Mouse (Mus musculus) c-Kit-positive CD71-positive TER-119-negative erythroid progenitor cells, embryonic 14.5 days (primary cell): ENCODE data around the gene Tnik.

ENCODE experiments used
- DNase-seq: peaks from one replicate; pipeline ENCODE4 v3.0.0-alpha.2; 2013; ENCODE audit warnings: low read depth

Tnik gene

GRCm38 (mm10) chr3:28626816-28627215 lies 363.8 kb downstream of the Tnik start:
- DNase-seq = no peak

DNA sequence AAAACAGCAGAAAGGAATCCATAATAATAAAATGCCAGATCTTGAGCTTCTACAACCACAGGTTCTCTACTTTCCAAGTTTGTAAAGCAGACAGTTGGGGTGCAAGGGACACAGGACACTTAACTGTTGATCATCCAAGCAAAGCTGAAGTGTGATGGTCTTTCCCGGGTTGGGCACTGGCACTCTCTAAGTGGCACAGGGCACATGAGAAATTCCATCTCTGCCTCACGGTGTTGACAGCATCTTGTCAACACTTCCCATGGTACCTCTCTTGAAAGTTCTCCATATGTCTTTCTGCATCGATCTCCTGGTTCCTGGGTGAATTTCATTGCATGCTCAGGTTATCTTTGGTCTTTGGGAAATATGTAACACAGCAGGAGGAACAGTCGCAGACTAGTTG lies 373.8 kb downstream of the Tnik start:
- DNase-seq = no peak

GRCm38 (mm10) chr3:28638957-28639356 lies 375.9 kb downstream of the Tnik start:
- DNase-seq = no peak

DNA sequence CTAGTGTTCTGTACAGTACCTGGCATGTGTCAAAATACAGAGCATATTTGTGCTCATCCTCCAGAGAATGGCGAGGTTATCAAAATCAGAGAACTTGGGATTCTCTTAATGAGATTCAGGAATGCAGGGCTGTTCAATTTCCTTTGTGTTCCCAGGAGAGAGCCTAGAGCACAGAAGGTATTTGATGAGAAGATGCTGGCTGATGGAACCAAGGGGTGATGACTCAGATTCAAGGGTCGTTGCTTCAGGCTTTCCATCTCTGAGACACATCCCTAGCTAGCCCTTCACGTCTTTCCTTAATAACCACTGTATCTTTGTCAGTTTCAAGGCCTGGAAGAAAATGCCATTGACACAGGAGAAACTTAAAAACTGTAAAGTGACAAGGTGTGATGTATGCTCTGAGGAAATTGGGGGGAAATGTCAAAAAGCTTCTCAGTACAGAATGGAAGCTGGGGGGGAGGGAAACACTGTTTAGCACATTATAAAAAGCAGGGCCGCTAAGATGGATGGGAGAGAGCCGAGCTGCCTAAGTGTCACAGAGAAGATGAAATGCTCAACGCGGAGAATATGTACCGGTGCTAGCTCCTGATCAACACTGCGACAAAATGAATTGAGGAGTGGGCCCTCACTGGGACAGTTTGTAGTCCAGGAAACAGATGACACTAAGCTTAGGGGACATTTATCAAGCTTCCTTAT lies 380.4 kb downstream of the Tnik start:
- DNase-seq = no peak

DNA sequence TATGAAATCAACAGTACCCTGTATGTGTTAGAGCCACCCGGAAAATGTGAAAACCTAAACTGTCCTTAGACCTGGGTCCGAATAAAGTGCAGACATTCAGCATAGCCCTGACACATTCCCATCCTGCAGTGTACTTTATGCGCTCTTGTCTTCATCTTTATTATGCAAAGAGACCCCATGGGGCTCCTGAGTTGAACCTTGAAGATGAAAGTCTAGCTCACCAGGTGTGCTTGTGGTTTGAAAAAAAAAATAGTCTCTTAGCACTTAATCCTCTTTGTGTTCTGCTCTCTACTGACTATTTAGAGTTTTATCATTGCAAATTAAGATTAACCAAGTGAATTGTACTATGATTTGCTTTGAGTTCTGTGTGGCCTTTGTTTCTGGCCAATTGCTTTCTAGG lies 389.6 kb downstream of the Tnik start:
- no peak for DNase-seq

DNA sequence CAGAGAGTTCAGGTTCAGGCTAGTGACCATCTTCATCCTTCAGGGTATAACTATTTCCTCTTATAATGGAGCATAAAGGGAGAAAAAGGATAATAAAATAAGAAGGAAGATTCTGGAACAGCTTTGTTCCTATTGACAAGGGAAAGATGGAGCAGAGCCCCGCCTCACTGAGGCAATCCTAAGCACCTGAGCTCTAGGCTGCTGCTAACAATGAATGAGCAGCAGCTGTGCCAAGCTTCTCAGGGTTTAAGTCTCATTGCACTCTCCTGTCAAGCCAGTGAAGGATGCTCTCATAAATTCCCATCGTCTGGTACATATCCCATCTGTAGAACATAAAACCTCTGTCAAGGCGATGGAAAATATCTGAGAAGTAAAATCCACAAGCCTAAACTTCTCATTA lies 390.0 kb downstream of the Tnik start:
- DNase-seq = no peak

DNA sequence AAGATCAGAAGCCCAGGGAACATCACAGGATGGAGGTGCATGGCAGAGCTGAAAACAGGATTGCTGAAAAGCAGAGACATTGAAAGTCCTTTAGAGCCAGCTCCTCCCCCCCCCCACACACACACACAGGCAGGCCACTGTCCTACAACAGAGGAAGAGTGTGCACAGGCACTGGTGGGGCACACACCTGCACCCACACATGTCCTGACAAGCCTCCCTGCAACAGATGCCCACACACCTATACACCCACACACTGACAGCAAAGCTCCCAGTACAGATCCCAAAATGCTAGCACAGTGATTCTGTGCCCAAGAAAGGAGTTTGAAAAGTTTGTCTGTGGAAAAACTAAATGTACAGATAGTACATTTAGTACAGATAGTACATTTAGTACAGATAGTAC lies 391.7 kb downstream of the Tnik start:
- no peak for DNase-seq

DNA sequence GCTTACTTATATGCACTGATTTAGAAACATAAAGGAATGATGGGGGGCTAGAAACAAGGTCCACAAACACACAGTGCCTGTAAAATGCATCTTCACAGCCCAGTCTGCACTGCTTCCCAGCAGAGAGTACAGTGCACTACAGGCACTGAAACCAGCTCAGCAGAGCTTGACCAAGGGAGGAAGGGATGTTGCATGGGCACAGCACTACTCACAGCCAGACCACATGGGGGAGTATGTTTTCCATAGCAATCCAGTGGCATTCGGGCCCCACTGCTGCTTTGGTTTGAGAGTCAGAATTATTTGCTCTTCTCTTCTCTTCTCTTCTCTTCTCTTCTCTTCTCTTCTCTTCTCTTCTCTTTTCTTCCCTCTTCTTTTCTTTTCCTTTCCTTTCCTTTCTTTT lies 395.3 kb downstream of the Tnik start:
- no peak for DNase-seq

- no peak for DNase-seq
These were observed 417.8 kb downstream of the Tnik start for GRCm38 (mm10) chr3:28680851-28681250.

- DNase-seq = no peak
These were observed 418.9 kb downstream of the Tnik start for GRCm38 (mm10) chr3:28681866-28682265.

- no peak for DNase-seq
These were observed 419.4 kb downstream of the Tnik start for GRCm38 (mm10) chr3:28682411-28682810.

DNA sequence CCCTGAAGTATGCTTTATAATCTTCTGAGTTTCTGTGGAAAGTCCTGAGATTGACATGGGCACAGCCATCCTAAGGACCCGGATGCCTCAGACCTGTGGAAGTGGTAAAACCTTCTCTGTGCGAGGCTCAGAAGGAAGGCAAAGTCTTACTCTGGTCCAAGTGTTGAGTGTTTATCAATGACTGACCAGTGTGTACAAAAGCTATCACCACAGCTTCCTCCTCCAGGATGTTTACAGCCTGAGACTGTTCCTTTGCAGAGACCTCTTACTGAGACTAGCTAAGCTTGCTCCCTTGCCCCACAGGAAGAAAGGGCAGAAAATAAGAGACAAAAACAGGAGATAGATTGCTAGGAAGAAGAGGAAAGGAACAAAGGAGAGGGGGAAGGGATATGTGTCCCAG lies 422.5 kb downstream of the Tnik start:
- no peak for DNase-seq

GRCm38 (mm10) chr3:28694811-28695210 lies 431.8 kb downstream of the Tnik start:
- DNase-seq = no peak

- no peak for DNase-seq
These were observed 432.6 kb downstream of the Tnik start for GRCm38 (mm10) chr3:28695608-28696007.

GRCm38 (mm10) chr3:28696162-28696561 lies 433.1 kb downstream of the Tnik start:
- no peak for DNase-seq

GRCm38 (mm10) chr3:28697797-28698196 lies 434.8 kb downstream of the Tnik start, which contains the start of gene Slc2a2:
Gene Slc2a2 (plus strand): TSS chr3:28697903.
- no peak for DNase-seq

GRCm38 (mm10) chr3:28699601-28700000 lies 436.6 kb downstream of the Tnik start:
- no peak for DNase-seq

DNA sequence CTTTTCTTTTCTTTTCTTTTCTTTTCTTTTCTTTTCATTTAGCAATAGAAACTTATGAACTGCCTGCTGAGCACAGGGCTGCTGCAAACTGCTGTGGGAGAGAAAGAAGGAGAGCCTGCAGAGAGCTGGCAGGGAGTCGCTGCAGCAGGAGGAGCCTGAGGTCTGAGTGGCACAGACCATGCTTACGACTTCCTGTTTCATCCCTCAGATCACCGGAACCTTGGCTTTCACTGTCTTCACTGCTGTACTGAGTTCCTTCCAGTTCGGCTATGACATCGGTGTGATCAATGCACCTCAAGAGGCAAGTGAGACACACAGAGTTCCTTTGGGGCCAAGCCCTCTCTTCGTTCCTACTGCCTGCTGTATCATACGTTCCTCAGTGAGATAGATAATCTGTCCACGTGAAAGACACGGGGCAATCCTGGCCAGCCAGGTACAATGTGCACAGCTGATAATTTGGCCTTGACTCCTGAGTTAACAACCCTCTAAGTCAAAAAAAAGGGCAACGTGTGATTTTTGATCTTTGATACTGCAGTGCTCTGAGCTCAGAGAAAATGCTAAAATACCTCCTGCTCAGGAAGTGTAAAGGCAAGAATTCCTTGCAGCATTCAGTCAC lies 442.6 kb downstream of the Tnik start:
- no peak for DNase-seq

DNA sequence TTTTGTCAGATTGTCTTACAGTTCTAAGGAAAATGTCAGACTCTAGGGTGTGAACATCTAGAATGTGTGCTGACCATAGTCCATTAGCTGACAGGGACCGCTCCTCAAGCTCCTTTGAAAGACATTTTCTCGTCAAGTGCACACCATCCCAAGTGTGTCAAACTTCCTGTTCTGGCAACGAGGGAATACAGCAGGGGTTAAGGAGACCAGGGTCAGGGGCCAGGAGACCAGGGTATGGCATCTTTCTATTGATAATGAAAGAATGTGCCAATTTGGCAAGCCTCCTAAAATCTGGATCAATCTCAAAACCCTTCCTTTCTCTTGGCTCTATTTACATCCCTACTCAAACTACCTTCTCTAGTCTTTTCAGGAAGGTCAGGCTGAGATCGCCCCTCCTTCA lies 443.7 kb downstream of the Tnik start:
- no peak for DNase-seq

GRCm38 (mm10) chr3:28709740-28710139 lies 446.7 kb downstream of the Tnik start:
- DNase-seq = peak; percentile 48

GRCm38 (mm10) chr3:28713913-28714698 lies 451.1 kb downstream of the Tnik start:
- no peak for DNase-seq

- no peak for DNase-seq
These were observed 455.5 kb downstream of the Tnik start for GRCm38 (mm10) chr3:28718521-28718920.

GRCm38 (mm10) chr3:28721218-28721617 lies 458.2 kb downstream of the Tnik start:
- no peak for DNase-seq
